8 mouse cellular contexts compared by ENCODE assay signal in genomic region chr7:45709036-45709435, GRCm38 (mm10). TPM values are rescaled to one million over a fixed set of nuclear protein-coding genes. Genes with fewer than 3 reads are reported as not detected.
DNase-seq lines count a peak whose midpoint lies in the region; ATAC-seq and TF ChIP-seq lines count a peak whose summit lies in the region.

No protein-coding gene starts in this region.

- peak overlapping the region; percentile 78 for H3K27ac ChIP-seq in liver, adult 2 months (replicated peaks; ENCODE audit: insufficient read depth, low read depth, low read length)
- H3K27ac ChIP-seq in hindbrain, embryonic 10.5 days, result no peak overlapping the region
- H3K27ac ChIP-seq in midbrain, embryonic 14.5 days (replicated peaks; ENCODE audit: low read depth, low read length), result peak overlapping the region; percentile 67

- no peak for ATAC-seq in midbrain, embryonic 14.5 days (ENCODE audit: low FRiP score, low TSS enrichment)
- ATAC-seq in monocyte, adult 5-6 weeks (replicated peaks; ENCODE audit: insufficient number of reproducible peaks, low FRiP score, low TSS enrichment, poor library complexity, severe bottlenecking), result no peak

- H3K27me3 ChIP-seq in liver, adult 2 months (ENCODE audit: control insufficient read depth, insufficient read depth, low read length), result no peaks in the 10 kb centered on the region
- H3K27me3 ChIP-seq in hindbrain, embryonic 10.5 days (ENCODE audit: insufficient read depth, poor library complexity, severe bottlenecking), result no peaks in the 10 kb centered on the region
- H3K27me3 ChIP-seq in midbrain, embryonic 14.5 days (ENCODE audit: control insufficient read depth, insufficient read depth, low read length), result no peaks in the 10 kb centered on the region

- 40% methylated on average over 6 of the region's 6 CpGs for WGBS in liver, adult 2 months
- WGBS in hindbrain, embryonic 10.5 days, result 44% methylated on average over 6 of the region's 6 CpGs
- 20% methylated on average over 6 of the region's 6 CpGs for WGBS in midbrain, embryonic 14.5 days

- no peaks in the 10 kb centered on the region; the same call in 1 of the 2 replicates for H3K79me2 ChIP-seq in liver, adult 2 months (ENCODE audit: control insufficient read depth, insufficient read depth, low read length)

- peaks cover 32% of the 10 kb centered on the region for H3K4me1 ChIP-seq in liver, adult 2 months (ENCODE audit: control insufficient read depth, insufficient read depth, low read length)
- peaks cover 68% of the 10 kb centered on the region for H3K4me1 ChIP-seq in hindbrain, embryonic 10.5 days (replicated peaks)
- peaks cover 58% of the 10 kb centered on the region for H3K4me1 ChIP-seq in midbrain, embryonic 14.5 days (ENCODE audit: control insufficient read depth, insufficient read depth, low read length)

- no peak for TF ChIP-seq POLR2A in liver, adult 2 months (IDR thresholded peaks at IDR 0.05; ENCODE audit: extremely low read depth, insufficient read depth, low read length)

- peaks cover 11% of the 10 kb centered on the region for H3K36me3 ChIP-seq in liver, adult 2 months (ENCODE audit: control insufficient read depth, insufficient read depth, low read length)
- peaks cover 44% of the 10 kb centered on the region for H3K36me3 ChIP-seq in hindbrain, embryonic 10.5 days
- H3K36me3 ChIP-seq in midbrain, embryonic 14.5 days (ENCODE audit: control insufficient read depth, insufficient read depth, low read length), result peaks cover 39% of the 10 kb centered on the region

- peak; percentile 41 for DNase-seq in adrenal gland, adult 2 months
- DNase-seq in adrenal gland, postnatal 25 days, result no peak
- peak; percentile 59 for DNase-seq in liver, adult 2 months (ENCODE audit: extremely low read depth, low read depth, low spot score)
- DNase-seq in liver, result no peak
- DNase-seq in hindbrain, embryonic 10.5 days (ENCODE audit: low spot score), result peak; percentile 58
- peak; percentile 84 for DNase-seq in midbrain, embryonic 14.5 days
- no peak for DNase-seq in thymus, postnatal 10 days (ENCODE audit: low spot score in 2 of 2)

- no peak overlapping the region for H3K9ac ChIP-seq in liver, adult 2 months (ENCODE audit: low read depth, low read length)
- H3K9ac ChIP-seq in midbrain, embryonic 14.5 days (replicated peaks; ENCODE audit: low read length), result no peak overlapping the region

- no peak overlapping the region for H3K4me3 ChIP-seq in liver, adult 2 months (ENCODE audit: insufficient read depth, low read depth, low read length)
- peak overlapping the region; percentile 79; the same call in 1 of the 2 replicates for H3K4me3 ChIP-seq in hindbrain, embryonic 10.5 days
- H3K4me3 ChIP-seq in midbrain, embryonic 14.5 days (replicated peaks; ENCODE audit: low read depth, low read length), result no peak overlapping the region

- no peak for TF ChIP-seq CTCF in liver, adult 2 months (IDR thresholded peaks at IDR 0.05; ENCODE audit: low read depth, low read length)

- peak overlapping the region; percentile 96 for H3K4me2 ChIP-seq in midbrain, embryonic 14.5 days (ENCODE audit: low read length)

- no peaks in the 10 kb centered on the region for H3K9me3 ChIP-seq in hindbrain, embryonic 10.5 days
- no peaks in the 10 kb centered on the region for H3K9me3 ChIP-seq in midbrain, embryonic 14.5 days (ENCODE audit: control insufficient read depth, low read length)

RNA-seq across cellular contexts. Expression of gene Dbp, which starts 4.1 kb away (rescaled TPM):
- 100 to 1,000 TPM in 1 of 2 experiments, 10 to 100 TPM in 1; 54.3 to 225 TPM for total RNA-seq in adrenal gland, adult 2 months (2021)
- polyA plus RNA-seq in adrenal gland, adult 2 months (2012; rRNA removed), result 569 and 796 TPM in 2 replicates
- total RNA-seq in adrenal gland, postnatal 25 days (2021), result 282 and 444 TPM in 2 replicates
- total RNA-seq in liver, adult 2 months (2014; rRNA removed), result 93.0 and 110 TPM in 2 replicates
- 8.6 and 17.0 TPM in 2 replicates for polyA plus RNA-seq in liver, adult 2 months (2012; rRNA removed)
- polyA plus RNA-seq in hindbrain, embryonic 10.5 days (2016; fragmentation: Nextera tagmentation; extraction: Ambion mirVana), result 3.0 and 3.4 TPM in 2 replicates
- polyA plus RNA-seq in midbrain, embryonic 14.5 days (2014; fragmentation: Nextera tagmentation; extraction: Ambion mirVana), result 1.9 and 4.3 TPM in 2 replicates
- 4.3 to 13.1 TPM (median 4.5 TPM) in 3 replicates for total RNA-seq in monocyte, adult 5-6 weeks (2017)

RNA-seq across cellular contexts. Expression of gene Rpl18, which starts 6.2 kb away (rescaled TPM):
- 1,000 to 10,000 TPM in 1 of 2 experiments, 100 to 1,000 TPM in 1; 972 to 1,050 TPM for total RNA-seq in adrenal gland, adult 2 months (2021)
- polyA plus RNA-seq in adrenal gland, adult 2 months (2012; rRNA removed), result 1,143 and 1,258 TPM in 2 replicates
- 964 and 1,249 TPM in 2 replicates for total RNA-seq in adrenal gland, postnatal 25 days (2021)
- total RNA-seq in liver, adult 2 months (2014; rRNA removed), result 436 and 542 TPM in 2 replicates
- 366 and 534 TPM in 2 replicates for polyA plus RNA-seq in liver, adult 2 months (2012; rRNA removed)
- 1,010 and 1,126 TPM in 2 replicates for polyA plus RNA-seq in hindbrain, embryonic 10.5 days (2016; fragmentation: Nextera tagmentation; extraction: Ambion mirVana)
- polyA plus RNA-seq in midbrain, embryonic 14.5 days (2014; fragmentation: Nextera tagmentation; extraction: Ambion mirVana), result 631 and 710 TPM in 2 replicates
- total RNA-seq in monocyte, adult 5-6 weeks (2017), result 966 to 1,078 TPM (median 1,028 TPM) in 3 replicates

RNA-seq across cellular contexts. Expression of gene Sphk2, which starts 8.8 kb away (rescaled TPM):
- 10 to 100 TPM; 38.9 to 39.5 TPM for total RNA-seq in adrenal gland, adult 2 months (2021)
- polyA plus RNA-seq in adrenal gland, adult 2 months (2012; rRNA removed), result 90.9 and 92.5 TPM in 2 replicates
- total RNA-seq in adrenal gland, postnatal 25 days (2021), result 38.2 and 42.0 TPM in 2 replicates
- 13.4 and 15.2 TPM in 2 replicates for total RNA-seq in liver, adult 2 months (2014; rRNA removed)
- polyA plus RNA-seq in liver, adult 2 months (2012; rRNA removed), result 62.9 and 80.1 TPM in 2 replicates
- 33.6 and 35.5 TPM in 2 replicates for polyA plus RNA-seq in hindbrain, embryonic 10.5 days (2016; fragmentation: Nextera tagmentation; extraction: Ambion mirVana)
- polyA plus RNA-seq in midbrain, embryonic 14.5 days (2014; fragmentation: Nextera tagmentation; extraction: Ambion mirVana), result 17.2 and 19.2 TPM in 2 replicates
- 11.0 to 15.9 TPM (median 11.5 TPM) in 3 replicates for total RNA-seq in monocyte, adult 5-6 weeks (2017)

RNA-seq across cellular contexts. Expression of gene Car11, which starts 9.4 kb away (rescaled TPM):
- total RNA-seq in adrenal gland, adult 2 months (2021), result 10 to 100 TPM; 10.9 to 18.6 TPM
- polyA plus RNA-seq in adrenal gland, adult 2 months (2012; rRNA removed), result 30.0 and 38.2 TPM in 2 replicates
- total RNA-seq in adrenal gland, postnatal 25 days (2021), result 15.7 and 15.8 TPM in 2 replicates
- total RNA-seq in liver, adult 2 months (2014; rRNA removed), result 0.09 and 0.13 TPM in 2 replicates
- polyA plus RNA-seq in liver, adult 2 months (2012; rRNA removed), result 0.59 and 1.6 TPM in 2 replicates
- 8.3 and 13.0 TPM in 2 replicates for polyA plus RNA-seq in hindbrain, embryonic 10.5 days (2016; fragmentation: Nextera tagmentation; extraction: Ambion mirVana)
- polyA plus RNA-seq in midbrain, embryonic 14.5 days (2014; fragmentation: Nextera tagmentation; extraction: Ambion mirVana), result 28.1 and 49.1 TPM in 2 replicates
- not detected in 3 replicates for total RNA-seq in monocyte, adult 5-6 weeks (2017)

RNA-seq across cellular contexts. Expression of gene Fam83e, which starts 12.0 kb away (rescaled TPM):
- under 1 TPM; 0.72 to 0.86 TPM for total RNA-seq in adrenal gland, adult 2 months (2021)
- polyA plus RNA-seq in adrenal gland, adult 2 months (2012; rRNA removed), result 0.86 and 2.0 TPM in 2 replicates
- total RNA-seq in adrenal gland, postnatal 25 days (2021), result 0.30 and 0.76 TPM in 2 replicates
- total RNA-seq in liver, adult 2 months (2014; rRNA removed), result 0.18 TPM in 1 of 2 replicates, not detected in the other
- polyA plus RNA-seq in liver, adult 2 months (2012; rRNA removed), result 0.05 and 0.10 TPM in 2 replicates
- polyA plus RNA-seq in hindbrain, embryonic 10.5 days (2016; fragmentation: Nextera tagmentation; extraction: Ambion mirVana), result 1.6 and 1.8 TPM in 2 replicates
- 0.46 and 0.90 TPM in 2 replicates for polyA plus RNA-seq in midbrain, embryonic 14.5 days (2014; fragmentation: Nextera tagmentation; extraction: Ambion mirVana)
- total RNA-seq in monocyte, adult 5-6 weeks (2017), result 0.78 to 1.4 TPM in 2 of 3 replicates, not detected in the other

Comparison
In these comparisons a context has a peak if more than half of its experiments do, and no peak if none do; other contexts are left out.
1. DNase-seq: peak in adrenal gland, adult 2 months (single experiment), liver, adult 2 months (single experiment), hindbrain, embryonic 10.5 days (single experiment) and midbrain, embryonic 14.5 days (single experiment); none in adrenal gland, postnatal 25 days (single experiment), liver (single experiment) and thymus, postnatal 10 days (0 of 2).